13 mouse cellular contexts compared by ENCODE assay signal in the genomic region with DNA sequence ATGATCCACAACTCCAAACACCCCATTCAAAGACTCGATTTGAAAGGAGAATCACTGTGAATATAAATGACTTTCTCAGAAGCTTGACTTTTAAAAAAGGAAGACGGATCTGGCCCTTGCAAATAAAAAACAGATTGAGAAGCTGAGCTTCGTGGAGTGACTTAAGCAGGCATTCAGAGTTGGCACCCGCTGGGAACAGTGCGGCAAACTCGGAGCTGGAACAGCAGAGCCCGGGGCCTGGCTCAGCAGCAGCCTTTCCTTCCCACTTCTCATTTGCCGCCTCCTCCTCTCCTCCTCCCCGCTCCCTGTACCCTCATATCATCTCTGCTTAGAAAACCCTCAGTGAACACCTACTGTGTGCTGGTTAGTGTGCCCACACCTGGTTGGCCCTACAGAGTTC. TPM values are rescaled to one million over a fixed set of nuclear protein-coding genes. Genes with fewer than 3 reads are reported as not detected.
DNase-seq lines count a peak whose midpoint lies in the region; ATAC-seq and TF ChIP-seq lines count a peak whose summit lies in the region.
"Had no signal": no experiment of that assay in that cellular context is flagged by ENCODE, and none has a peak within 500 bp of the region (broad histone marks: within the 10 kb centered on the region; RNA-seq: fewer than 3 reads in every experiment).

No protein-coding gene starts in this region.

- no peaks in the 10 kb centered on the region for H3K27me3 ChIP-seq in forebrain, embryonic 16.5 days (replicated peaks; ENCODE audit: control insufficient read depth, insufficient read depth, low read length)
- no peaks in the 10 kb centered on the region for H3K27me3 ChIP-seq in midbrain, postnatal 0 days (ENCODE audit: insufficient read depth, low read length)
- H3K27me3 ChIP-seq in heart, embryonic 11.5 days (ENCODE audit: control insufficient read depth, insufficient read depth, low read length) = no peaks in the 10 kb centered on the region

- H3K9ac ChIP-seq in forebrain, embryonic 16.5 days (replicated peaks; ENCODE audit: low read depth, low read length) = no peak overlapping the region
- no peak overlapping the region for H3K9ac ChIP-seq in midbrain, postnatal 0 days (replicated peaks; ENCODE audit: low read length, poor library complexity, severe bottlenecking)
- no peak overlapping the region for H3K9ac ChIP-seq in heart, embryonic 11.5 days (ENCODE audit: low read depth, low read length)

- peak; percentile 75 for ATAC-seq in forebrain, embryonic 16.5 days
- ATAC-seq in midbrain, postnatal 0 days (ENCODE audit: low FRiP score) = peak; percentile 31; the same call in 1 of the 2 replicates
- no peak for ATAC-seq in heart, embryonic 11.5 days (replicated peaks; ENCODE audit: insufficient number of reproducible peaks, low FRiP score, low TSS enrichment)

- TF ChIP-seq CTCF in midbrain, postnatal 0 days (IDR thresholded peaks at IDR 0.05) = no peak
- no peak for TF ChIP-seq CTCF in lung, adult 2 months (IDR thresholded peaks at IDR 0.05; ENCODE audit: insufficient read depth, low read length)

- no peaks in the 10 kb centered on the region for H3K36me3 ChIP-seq in forebrain, embryonic 16.5 days (ENCODE audit: control insufficient read depth, insufficient read depth)
- no peaks in the 10 kb centered on the region for H3K36me3 ChIP-seq in midbrain, postnatal 0 days (ENCODE audit: insufficient read depth, low read length)
- no peaks in the 10 kb centered on the region for H3K36me3 ChIP-seq in heart, embryonic 11.5 days (ENCODE audit: control insufficient read depth, insufficient read depth, low read length)

- H3K27ac ChIP-seq in forebrain, embryonic 16.5 days (ENCODE audit: low read length) = peak overlapping the region; percentile 49
- H3K27ac ChIP-seq in midbrain, postnatal 0 days (ENCODE audit: low read depth, low read length) = no peak overlapping the region
- no peak overlapping the region for H3K27ac ChIP-seq in heart, embryonic 11.5 days (ENCODE audit: low read depth, low read length)

- H3K4me2 ChIP-seq in forebrain, embryonic 16.5 days (ENCODE audit: low read length) = no peak overlapping the region
- H3K4me2 ChIP-seq in midbrain, postnatal 0 days (ENCODE audit: low read depth, low read length, poor library complexity, severe bottlenecking) = no peak overlapping the region
- H3K4me2 ChIP-seq in heart, embryonic 11.5 days = no peak overlapping the region

- TF ChIP-seq POLR2A in lung, adult 2 months (IDR thresholded peaks at IDR 0.05; ENCODE audit: borderline replicate concordance, extremely low read depth, low read depth, low read length) = no peak

- peak; percentile 11 to 12 for DNase-seq in cerebellum, adult 18-20 months
- DNase-seq in cerebellum, adult 8-10 months = no peak
- DNase-seq in layer of hippocampus, adult 9-11 months = peak; percentile 80
- DNase-seq in midbrain, postnatal 0 days (ENCODE audit: low spot score) = no peak
- no peak for DNase-seq in thymus, postnatal 10 days (ENCODE audit: low spot score in 2 of 2)
- no peak for DNase-seq in lung, adult 2 months
- DNase-seq: adrenal gland, adult 8-10 months; cerebellum, postnatal 14 days; kidney, adult 11 months; liver; lung, postnatal 36 days had no signal

- H3K9me3 ChIP-seq in forebrain, embryonic 16.5 days (ENCODE audit: control insufficient read depth, low read length) = 0 out of 2 replicates have a peak, but pooled peaks cover 2% of the 10 kb centered on the region
- H3K9me3 ChIP-seq in midbrain, postnatal 0 days (ENCODE audit: low read length) = no peaks in the 10 kb centered on the region
- no peaks in the 10 kb centered on the region for H3K9me3 ChIP-seq in heart, embryonic 11.5 days (replicated peaks; ENCODE audit: control insufficient read depth, low read length)

- no peak overlapping the region for H3K4me3 ChIP-seq in forebrain, embryonic 16.5 days (replicated peaks; ENCODE audit: low read length)
- no peak overlapping the region for H3K4me3 ChIP-seq in midbrain, postnatal 0 days (ENCODE audit: low read depth, low read length)
- no peak overlapping the region for H3K4me3 ChIP-seq in heart, embryonic 11.5 days (ENCODE audit: low read depth, low read length)
- no peak overlapping the region for H3K4me3 ChIP-seq in lung, adult 2 months (replicated peaks; ENCODE audit: extremely low read depth, low read depth, low read length)

- WGBS in forebrain, embryonic 16.5 days = 5% methylated on average over 9 of the region's 9 CpGs
- WGBS in midbrain, postnatal 0 days = 6% methylated on average over 9 of the region's 9 CpGs
- WGBS in heart, embryonic 11.5 days (ENCODE audit: insufficient replicate concordance) = 40% methylated on average over 9 of the region's 9 CpGs
- 42% methylated on average over 9 of the region's 9 CpGs for WGBS in lung, adult 2 months

- peaks cover 29% of the 10 kb centered on the region for H3K4me1 ChIP-seq in forebrain, embryonic 16.5 days (replicated peaks; ENCODE audit: control insufficient read depth, insufficient read depth, low read length)
- H3K4me1 ChIP-seq in midbrain, postnatal 0 days (ENCODE audit: insufficient read depth, low read length) = peaks cover 4% of the 10 kb centered on the region; the same call in 1 of the 2 replicates
- H3K4me1 ChIP-seq in heart, embryonic 11.5 days (ENCODE audit: control insufficient read depth, insufficient read depth, low read length) = peaks cover 6% of the 10 kb centered on the region; the same call in 1 of the 2 replicates
- H3K4me1 ChIP-seq in lung, adult 2 months (ENCODE audit: control insufficient read depth, insufficient read depth, low read length) = no peaks in the 10 kb centered on the region

RNA-seq across cellular contexts. Expression of gene Chst8, which starts 34.1 kb away (rescaled TPM):
- polyA plus RNA-seq in forebrain, embryonic 16.5 days (2015; fragmentation: Nextera tagmentation; extraction: Ambion mirVana) = 9.9 and 12.0 TPM in 2 replicates
- 17.4 and 20.1 TPM in 2 replicates for total RNA-seq in midbrain, postnatal 0 days (2014; rRNA removed)
- 13.5 and 16.2 TPM in 2 replicates for polyA plus RNA-seq in midbrain, postnatal 0 days (2015; fragmentation: Nextera tagmentation; extraction: Ambion mirVana)
- 1.2 and 1.6 TPM in 2 replicates for polyA plus RNA-seq in heart, embryonic 11.5 days (2014; fragmentation: Nextera tagmentation; extraction: Ambion mirVana)
- 5.3 and 14.2 TPM in 2 replicates for polyA plus RNA-seq in lung, adult 2 months (2012; rRNA removed)

Comparison
In these comparisons a context has a peak if more than half of its experiments do, and no peak if none do; other contexts are left out.
1. DNase-seq: peak in cerebellum, adult 18-20 months (2 of 2) and layer of hippocampus, adult 9-11 months (single experiment); none in cerebellum, adult 8-10 months (single experiment), midbrain, postnatal 0 days (single experiment), thymus, postnatal 10 days (0 of 2) and lung, adult 2 months (single experiment).